Mouse (Mus musculus) embryonic facial prominence, embryonic 15.5 days (tissue): ENCODE measurements around the gene Ifna16. TPM values are rescaled to one million over a fixed set of nuclear protein-coding genes. Genes with fewer than 3 reads are reported as not detected.

Experiments
- ATAC-seq: fragments of 200-750 bp; cut with Nextera tagmentation; 2 replicates; pipeline ENCODE4 v1.8.0; 2017; ENCODE audit warnings: low read depth, moderate TSS enrichment; ENCODE audit not compliant: insufficient number of reproducible peaks, low FRiP score, low TSS enrichment
- H3K27ac ChIP-seq: fragments of 300-500 bp; sonication (generic); replicated peaks from 2 replicates; pipeline ENCODE4 v1.5.1; 2015; ENCODE audit warnings: mild to moderate bottlenecking, inconsistent platforms
- H3K27me3 ChIP-seq: fragments of 300-500 bp; sonication (generic); 2 replicates; pipeline ENCODE4 v1.6.1; 2015; ENCODE audit warnings: inconsistent platforms
- H3K36me3 ChIP-seq: fragments of 300-500 bp; sonication (generic); 2 replicates; pipeline ENCODE4 v1.6.1; 2015; ENCODE audit warnings: mild to moderate bottlenecking, inconsistent platforms
- H3K4me1 ChIP-seq: fragments of 300-500 bp; sonication (generic); 2 replicates; pipeline ENCODE4 v1.6.1; 2015; ENCODE audit warnings: inconsistent platforms
- H3K4me2 ChIP-seq: fragments of 300-500 bp; sonication (generic); replicated peaks from 2 replicates; pipeline ENCODE4 v1.6.1; 2015; ENCODE audit warnings: mild to moderate bottlenecking, inconsistent platforms
- H3K4me3 ChIP-seq: fragments of 300-500 bp; sonication (generic); replicated peaks from 2 replicates; pipeline ENCODE4 v1.5.1; 2015; ENCODE audit warnings: mild to moderate bottlenecking, inconsistent platforms
- H3K9ac ChIP-seq: fragments of 300-500 bp; sonication (generic); 2 replicates; pipeline ENCODE4 v1.6.1; 2015; ENCODE audit warnings: inconsistent platforms
- H3K9me3 ChIP-seq: fragments of 300-500 bp; sonication (generic); replicated peaks from 2 replicates; pipeline ENCODE4 v1.6.1; 2016; ENCODE audit warnings: inconsistent platforms
- WGBS: fragments of 180-500 bp; shearing (Covaris S2); methylation state at CpG from one replicate; pipeline ENCODE4 v1.1.7; 2015; 5-methylcytosine and 5-hydroxymethylcytosine counted together
- polyA plus RNA-seq: library from polyadenylated mRNA; unstranded; fragments of >200 nt; fragmentation: Nextera tagmentation; extraction: Ambion mirVana; gene quantifications from 2 replicates; pipeline ENCODE4 v1.2.1, GENCODE M21; 2015

The Ifna16 gene
- polyA plus RNA-seq, 1 experiment from 2014 or later: not detected

GRCm38 (mm10) chr4:88697108-88697507 lies 20.4 kb upstream of the Ifna16 start:
- Histone ChIP-seq H3K9ac (no peak overlapping the region), H3K27me3 (0 out of 2 replicates have a peak, but pooled peaks cover 4% of the 10 kb centered on the region), H3K4me2 (no peak overlapping the region), H3K36me3 (no peaks in the 10 kb centered on the region), H3K4me1 (no peaks in the 10 kb centered on the region), H3K27ac (no peak overlapping the region), H3K4me3 (no peak overlapping the region), H3K9me3 (no peaks in the 10 kb centered on the region)
- 61% methylated on average over 6 of the region's 6 CpGs for WGBS
- no peak for ATAC-seq

GRCm38 (mm10) chr4:88696237-88696884 lies 19.6 kb upstream of the Ifna16 start:
- Histone ChIP-seq H3K9me3 (no peaks in the 10 kb centered on the region), H3K4me2 (no peak overlapping the region), H3K4me3 (no peak overlapping the region), H3K4me1 (no peaks in the 10 kb centered on the region), H3K9ac (no peak overlapping the region), H3K27ac (no peak overlapping the region), H3K36me3 (no peaks in the 10 kb centered on the region), H3K27me3 (0 out of 2 replicates have a peak, but pooled peaks cover 4% of the 10 kb centered on the region)
- ATAC-seq: 0 out of 2 replicates have a peak, but pooled peaks have one; percentile 34
- WGBS: 18% methylated on average over 3 of the region's 3 CpGs

- Histone ChIP-seq H3K36me3 (no peaks in the 10 kb centered on the region), H3K4me1 (no peaks in the 10 kb centered on the region), H3K9ac (no peak overlapping the region), H3K27ac (no peak overlapping the region), H3K4me3 (no peak overlapping the region), H3K27me3 (0 out of 2 replicates have a peak, but pooled peaks cover 4% of the 10 kb centered on the region), H3K9me3 (no peaks in the 10 kb centered on the region), H3K4me2 (no peak overlapping the region)
- ATAC-seq: no peak
- 82% methylated on average over 2 of the region's 2 CpGs for WGBS
These were observed 16.7 kb upstream of the Ifna16 start for GRCm38 (mm10) chr4:88693392-88693791.

- H3K36me3 ChIP-seq: no peaks in the 10 kb centered on the region
- H3K4me2 ChIP-seq: no peak overlapping the region
- no peak overlapping the region for H3K9ac ChIP-seq
- no peak overlapping the region for H3K27ac ChIP-seq
- H3K4me1 ChIP-seq: no peaks in the 10 kb centered on the region
- no peak overlapping the region for H3K4me3 ChIP-seq
- ATAC-seq: no peak
- WGBS: 74% methylated on average over 1 of the region's 1 CpGs
- 0 out of 2 replicates have a peak, but pooled peaks cover 4% of the 10 kb centered on the region for H3K27me3 ChIP-seq
- H3K9me3 ChIP-seq: no peaks in the 10 kb centered on the region
These were observed 15.8 kb upstream of the Ifna16 start for GRCm38 (mm10) chr4:88692537-88692936.

GRCm38 (mm10) chr4:88691259-88691658 lies 14.5 kb upstream of the Ifna16 start, which contains the start of gene Ifnab:
TSS of gene Ifnab (minus strand) at chr4:88691359.
- H3K27me3 ChIP-seq: 0 out of 2 replicates have a peak, but pooled peaks cover 2% of the 10 kb centered on the region
- 74% methylated on average over 2 of the region's 2 CpGs for WGBS
- no peaks in the 10 kb centered on the region for H3K9me3 ChIP-seq
- no peak within 1 kb of the TSS for H3K4me3 ChIP-seq
- no peaks in the 10 kb centered on the region for H3K36me3 ChIP-seq
- no peak within 1 kb of the TSS for H3K27ac ChIP-seq
- no peaks in the 10 kb centered on the region for H3K4me1 ChIP-seq
- no peak within 1 kb of the TSS for H3K9ac ChIP-seq
- H3K4me2 ChIP-seq: no peak within 1 kb of the TSS
- no peak for ATAC-seq

GRCm38 (mm10) chr4:88683812-88684211 lies 7.1 kb upstream of the Ifna16 start, which contains the start of gene Ifna2:
TSS of gene Ifna2 (minus strand) at chr4:88683912.
- H3K4me1 ChIP-seq: no peaks in the 10 kb centered on the region
- H3K4me2 ChIP-seq: no peak within 1 kb of the TSS
- H3K27me3 ChIP-seq: no peaks in the 10 kb centered on the region
- no peak for ATAC-seq
- H3K36me3 ChIP-seq: no peaks in the 10 kb centered on the region
- no peak within 1 kb of the TSS for H3K4me3 ChIP-seq
- H3K27ac ChIP-seq: no peak within 1 kb of the TSS
- WGBS: 90% methylated on average over 1 of the region's 1 CpGs
- H3K9ac ChIP-seq: no peak within 1 kb of the TSS
- H3K9me3 ChIP-seq: no peaks in the 10 kb centered on the region

- Histone ChIP-seq H3K4me3 (no peak overlapping the region), H3K27me3 (no peaks in the 10 kb centered on the region), H3K9me3 (no peaks in the 10 kb centered on the region), H3K36me3 (no peaks in the 10 kb centered on the region), H3K4me2 (no peak overlapping the region), H3K9ac (no peak overlapping the region), H3K4me1 (no peaks in the 10 kb centered on the region), H3K27ac (no peak overlapping the region)
- WGBS: 59% methylated on average over 3 of the region's 3 CpGs
- ATAC-seq: no peak
These were observed 4.6 kb upstream of the Ifna16 start for GRCm38 (mm10) chr4:88681353-88681752.

GRCm38 (mm10) chr4:88680362-88680761 lies 3.6 kb upstream of the Ifna16 start:
- WGBS: 47% methylated on average over 8 of the region's 8 CpGs
- no peaks in the 10 kb centered on the region for H3K27me3 ChIP-seq
- no peak overlapping the region for H3K4me2 ChIP-seq
- no peak overlapping the region for H3K4me3 ChIP-seq
- ATAC-seq: no peak
- no peaks in the 10 kb centered on the region for H3K4me1 ChIP-seq
- no peak overlapping the region for H3K9ac ChIP-seq
- no peaks in the 10 kb centered on the region for H3K9me3 ChIP-seq
- H3K27ac ChIP-seq: no peak overlapping the region
- H3K36me3 ChIP-seq: no peaks in the 10 kb centered on the region

- Histone ChIP-seq H3K36me3 (no peaks in the 10 kb centered on the region), H3K27ac (no peak overlapping the region), H3K27me3 (no peaks in the 10 kb centered on the region), H3K9me3 (no peaks in the 10 kb centered on the region), H3K4me1 (no peaks in the 10 kb centered on the region), H3K9ac (no peak overlapping the region), H3K4me3 (no peak overlapping the region), H3K4me2 (no peak overlapping the region)
- ATAC-seq: no peak
- 29% methylated on average over 1 of the region's 1 CpGs for whole genome bisulfite sequencing
These were observed 21.3 kb downstream of the Ifna16 start for GRCm38 (mm10) chr4:88655461-88655860.

- no peaks in the 10 kb centered on the region for H3K4me1 ChIP-seq
- H3K4me3 ChIP-seq: no peak overlapping the region
- no peaks in the 10 kb centered on the region for H3K36me3 ChIP-seq
- no peaks in the 10 kb centered on the region for H3K9me3 ChIP-seq
- no peaks in the 10 kb centered on the region for H3K27me3 ChIP-seq
- no peak overlapping the region for H3K4me2 ChIP-seq
- H3K27ac ChIP-seq: no peak overlapping the region
- no peak overlapping the region for H3K9ac ChIP-seq
- 58% methylated on average over 3 of the region's 3 CpGs for WGBS
- no peak for ATAC-seq
These were observed 23.1 kb downstream of the Ifna16 start for GRCm38 (mm10) chr4:88653644-88654043.

GRCm38 (mm10) chr4:88644359-88644758 lies 32.4 kb downstream of the Ifna16 start, which contains the start of gene Ifna13:
TSS of gene Ifna13 (minus strand) at chr4:88644459.
- ATAC-seq: no peak
- no peak within 1 kb of the TSS for H3K4me2 ChIP-seq
- no peaks in the 10 kb centered on the region for H3K27me3 ChIP-seq
- no peaks in the 10 kb centered on the region for H3K9me3 ChIP-seq
- no peaks in the 10 kb centered on the region for H3K36me3 ChIP-seq
- no peak within 1 kb of the TSS for H3K9ac ChIP-seq
- H3K4me1 ChIP-seq: no peaks in the 10 kb centered on the region
- WGBS: 42% methylated on average over 2 of the region's 2 CpGs
- H3K4me3 ChIP-seq: no peak within 1 kb of the TSS
- H3K27ac ChIP-seq: no peak within 1 kb of the TSS

GRCm38 (mm10) chr4:88642526-88642925 lies 34.2 kb downstream of the Ifna16 start:
- Histone ChIP-seq H3K4me3 (no peak overlapping the region), H3K9me3 (no peaks in the 10 kb centered on the region), H3K27me3 (no peaks in the 10 kb centered on the region), H3K4me1 (no peaks in the 10 kb centered on the region), H3K4me2 (no peak overlapping the region), H3K36me3 (no peaks in the 10 kb centered on the region), H3K9ac (no peak overlapping the region), H3K27ac (no peak overlapping the region)
- ATAC-seq: no peak
- 26% methylated on average over 2 of the region's 2 CpGs for WGBS
